Mouse (Mus musculus) thymus, postnatal 10 days (tissue): Measurements from ENCODE around the gene Cd274.

Experiments used
- DNase-seq, 2 experiments: peaks; one replicate each; pipeline ENCODE4 v3.0.0; 2021; ENCODE audit warnings: low spot score in 2 of 2

The Cd274 gene

DNA sequence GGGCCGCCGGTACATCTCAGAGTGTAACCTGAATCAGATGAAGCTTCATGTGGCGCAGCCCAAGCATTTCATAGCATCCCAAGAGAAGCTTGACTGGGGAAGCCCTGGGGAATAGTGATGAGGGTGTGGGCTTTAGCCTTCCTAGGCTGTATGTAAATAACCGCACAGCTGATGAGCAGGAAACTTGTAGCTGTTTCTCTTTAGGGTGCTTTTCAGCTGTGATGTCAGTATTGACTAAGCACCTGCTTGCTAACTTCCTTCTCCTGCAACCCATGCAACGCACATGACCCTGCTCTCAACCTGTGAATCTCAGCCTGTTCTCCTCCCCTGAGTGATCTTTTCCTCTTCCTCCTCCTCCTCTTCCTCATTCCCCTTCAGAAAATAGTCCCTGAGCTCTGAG, 3.2 kb upstream of the Cd274 start:
- no peak for DNase-seq

DNA sequence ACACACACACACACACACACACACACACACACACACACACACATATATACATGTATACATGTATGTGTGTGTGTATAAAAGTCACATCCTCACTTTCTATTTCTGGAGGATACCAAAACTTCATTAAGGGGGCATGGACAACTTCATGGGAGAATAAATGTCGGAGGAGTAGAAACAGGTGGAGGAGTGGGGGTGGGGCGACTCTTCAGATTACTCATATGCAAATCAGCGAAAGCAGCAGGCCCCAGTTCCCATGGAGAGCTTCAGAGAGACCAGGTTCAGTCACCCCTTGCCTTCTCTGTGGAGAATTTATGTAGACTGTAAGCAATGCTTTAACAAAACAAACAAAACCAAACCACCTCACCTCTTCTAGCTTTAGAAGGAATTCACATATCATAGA, 2.1 kb upstream of the Cd274 start:
- no peak for DNase-seq

DNA sequence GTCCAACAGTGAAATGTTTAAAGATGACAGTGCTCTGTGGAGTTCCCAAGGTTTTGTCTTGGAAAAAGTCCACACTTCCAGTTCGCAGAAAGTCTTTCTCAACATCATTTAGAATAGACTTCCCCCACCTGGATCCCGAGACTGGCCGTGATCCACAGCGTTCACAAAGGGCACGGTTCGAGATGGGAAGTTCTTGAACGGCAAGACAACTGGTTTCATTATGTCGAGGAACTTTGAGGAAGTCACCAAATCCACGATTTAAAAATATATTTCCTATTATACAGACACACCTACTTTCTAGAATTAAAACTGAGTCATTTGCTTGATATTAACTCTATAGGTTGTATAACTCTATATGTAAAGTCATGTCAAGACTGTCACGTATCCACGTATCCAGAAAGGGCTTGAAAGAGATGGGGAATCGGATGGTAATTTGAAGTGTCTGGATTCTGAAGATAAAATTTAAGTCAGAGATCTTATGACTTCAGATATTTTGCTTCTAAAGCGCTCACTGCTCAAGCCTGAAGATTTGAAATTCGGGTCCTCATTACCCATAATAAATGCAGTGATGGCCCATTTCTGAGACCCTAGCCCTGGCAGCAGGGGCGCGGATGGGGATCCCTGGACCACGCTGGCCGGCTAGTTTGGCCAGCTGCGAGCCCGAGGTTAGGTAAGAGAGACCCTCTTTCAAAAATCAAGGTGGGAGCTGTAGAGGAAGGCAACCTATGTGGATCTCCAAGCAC, 858 bp upstream of the Cd274 start:
- DNase-seq = no peak

DNA sequence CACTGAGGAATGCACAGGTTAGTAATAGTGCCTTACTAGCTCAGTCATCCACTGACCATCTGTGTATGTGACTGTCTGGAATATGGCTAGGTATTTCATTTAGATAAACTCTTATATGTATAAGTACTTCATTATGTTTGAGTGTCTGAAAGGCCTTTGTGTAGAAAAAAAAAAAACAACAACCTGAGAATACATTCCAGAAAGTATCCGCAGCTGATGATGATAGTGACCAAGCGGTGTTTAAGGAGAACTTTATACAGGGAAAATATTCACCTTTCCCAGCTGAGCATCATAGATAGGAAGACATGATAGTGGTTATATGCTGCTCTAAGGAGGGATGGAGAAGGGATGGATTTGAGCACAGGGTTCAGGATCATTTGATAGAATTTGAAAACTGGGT, 786 bp downstream of the Cd274 start:
- DNase-seq = no peak

GRCm38 (mm10) chr19:29368671-29369309, 1.5 kb downstream of the Cd274 start:
- no peak for DNase-seq

GRCm38 (mm10) chr19:29370112-29370511, 2.9 kb downstream of the Cd274 start:
- DNase-seq = no peak

GRCm38 (mm10) chr19:29370545-29371283, 3.5 kb downstream of the Cd274 start:
- DNase-seq = no peak

DNA sequence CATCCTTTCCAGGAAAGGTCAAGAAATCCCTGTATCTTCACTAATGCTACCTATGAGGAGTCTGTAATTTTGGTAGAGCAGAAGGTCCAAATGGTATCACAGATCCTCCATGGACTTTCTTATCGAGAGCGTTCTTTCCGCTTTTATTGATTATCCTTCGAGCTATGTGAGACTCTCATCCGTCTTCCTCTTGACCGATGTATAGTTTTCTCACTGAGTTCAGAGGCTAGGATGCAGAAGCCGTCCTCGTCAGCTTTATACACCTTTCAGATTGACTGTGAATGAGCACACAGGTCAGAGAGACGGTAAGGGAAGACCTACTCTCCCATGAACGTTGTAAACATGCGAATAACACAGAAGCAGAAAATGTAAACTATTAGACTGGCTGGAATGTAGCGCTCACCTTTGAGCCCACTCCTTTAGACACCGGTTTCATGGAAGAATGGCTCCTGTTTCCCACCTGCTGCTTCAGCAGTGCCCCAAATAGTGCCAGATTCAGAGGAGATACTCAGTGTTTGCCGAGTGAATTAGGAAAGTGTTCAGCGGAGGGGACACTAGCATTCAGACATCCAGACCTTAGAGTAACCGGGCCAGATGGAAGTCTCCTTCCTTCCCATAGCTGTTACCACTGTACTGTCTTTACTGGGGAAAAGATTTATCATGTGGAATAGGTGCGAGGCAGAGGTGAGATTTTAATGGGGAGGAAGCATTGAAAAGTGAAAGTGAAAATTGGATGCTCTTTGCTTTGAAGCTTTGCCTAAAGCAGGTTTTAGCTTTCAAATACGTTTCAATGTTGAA, 4.2 kb downstream of the Cd274 start:
- no peak for DNase-seq

- no peak for DNase-seq
Measured at GRCm38 (mm10) chr19:29372138-29372537, 4.9 kb downstream of the Cd274 start.

DNA sequence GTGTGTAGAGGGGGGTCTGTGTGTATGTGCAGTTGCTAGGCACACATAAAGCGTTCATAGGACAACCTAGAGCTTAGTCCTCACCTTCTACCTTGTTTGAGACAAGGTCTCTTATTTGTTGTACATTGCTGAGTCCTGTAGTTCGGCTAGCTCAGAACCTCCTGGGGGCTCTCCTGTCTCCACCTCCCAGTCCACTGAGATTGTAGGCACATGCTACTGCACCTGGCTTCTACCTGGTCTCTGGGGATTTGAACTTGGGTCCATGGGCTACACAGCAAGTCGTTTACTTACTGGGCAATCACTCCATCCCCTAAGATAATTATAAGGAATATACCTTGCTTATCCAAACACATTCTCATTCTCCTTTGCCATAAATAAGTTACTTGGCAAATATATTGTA, 5.4 kb downstream of the Cd274 start:
- no peak for DNase-seq

DNA sequence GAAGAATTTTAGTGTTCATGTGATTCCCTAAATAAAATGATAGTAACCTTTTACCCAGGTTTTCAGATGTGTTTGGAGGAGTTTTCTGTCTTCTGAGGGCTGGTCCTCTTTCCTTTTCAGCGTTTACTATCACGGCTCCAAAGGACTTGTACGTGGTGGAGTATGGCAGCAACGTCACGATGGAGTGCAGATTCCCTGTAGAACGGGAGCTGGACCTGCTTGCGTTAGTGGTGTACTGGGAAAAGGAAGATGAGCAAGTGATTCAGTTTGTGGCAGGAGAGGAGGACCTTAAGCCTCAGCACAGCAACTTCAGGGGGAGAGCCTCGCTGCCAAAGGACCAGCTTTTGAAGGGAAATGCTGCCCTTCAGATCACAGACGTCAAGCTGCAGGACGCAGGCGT, 6.2 kb downstream of the Cd274 start:
- no peak for DNase-seq

GRCm38 (mm10) chr19:29374947-29375346, 7.7 kb downstream of the Cd274 start:
- no peak for DNase-seq

DNA sequence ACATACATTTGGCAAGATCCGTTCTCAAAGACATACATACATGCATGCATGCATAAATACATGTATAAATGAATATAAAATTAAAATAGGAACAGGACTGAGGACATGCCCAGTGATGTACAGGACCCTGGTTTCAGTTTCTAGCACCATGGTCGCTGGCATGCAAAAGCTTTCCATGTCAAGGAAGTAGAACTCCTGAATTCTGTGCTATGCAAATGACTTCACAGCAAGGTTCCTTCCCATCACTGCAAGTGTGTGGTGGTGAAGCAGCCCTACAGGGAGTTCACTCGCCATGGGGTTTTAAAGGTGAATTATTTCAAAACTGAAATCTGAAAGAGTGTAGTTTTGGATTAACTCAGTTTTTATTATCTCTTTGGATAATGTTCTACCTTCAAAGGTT, 9.1 kb downstream of the Cd274 start:
- DNase-seq = no peak

- no peak for DNase-seq
Measured at GRCm38 (mm10) chr19:29379839-29380603, 12.8 kb downstream of the Cd274 start.

- no peak for DNase-seq
Measured at GRCm38 (mm10) chr19:29383368-29383767, 16.1 kb downstream of the Cd274 start.

DNA sequence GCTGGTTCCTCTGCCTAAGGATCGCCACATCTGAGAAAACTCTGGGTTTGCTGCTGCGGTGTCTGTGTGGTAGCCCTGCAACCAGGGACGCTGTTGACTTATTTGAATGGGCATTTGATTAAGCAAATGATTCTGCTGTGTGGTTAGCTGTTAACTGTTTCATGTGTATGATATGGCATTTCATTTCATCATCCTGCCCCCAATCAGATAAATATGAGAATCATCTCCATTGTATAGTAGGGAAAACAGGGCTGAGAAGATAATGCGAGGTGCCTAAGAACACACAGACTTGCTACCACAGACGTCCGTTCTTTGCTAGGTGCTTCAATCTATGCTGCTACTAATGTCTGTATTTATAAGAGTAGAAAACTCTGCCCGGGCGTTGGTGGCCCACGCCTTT, 17.2 kb downstream of the Cd274 start:
- DNase-seq = no peak

GRCm38 (mm10) chr19:29384994-29385393, 17.7 kb downstream of the Cd274 start:
- no peak for DNase-seq

DNA sequence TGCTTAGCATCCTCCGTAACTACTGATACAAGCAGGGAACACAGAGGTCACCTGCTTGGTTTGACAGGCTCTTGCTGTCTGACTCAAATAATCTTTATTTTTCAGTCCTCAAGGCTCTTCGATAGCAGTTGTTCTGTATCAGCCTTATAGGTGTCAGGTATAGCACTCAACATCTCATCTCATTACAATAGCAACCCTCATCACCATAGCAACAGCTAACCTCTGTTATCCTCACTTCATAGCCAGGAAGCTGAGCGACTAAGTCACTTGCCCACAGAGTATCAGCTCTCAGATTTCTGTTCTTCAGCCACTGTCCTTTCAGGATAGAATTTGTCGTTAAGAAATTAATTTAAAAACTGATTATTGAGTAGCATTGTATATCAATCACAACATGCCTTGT, 18.6 kb downstream of the Cd274 start:
- DNase-seq = no peak

DNA sequence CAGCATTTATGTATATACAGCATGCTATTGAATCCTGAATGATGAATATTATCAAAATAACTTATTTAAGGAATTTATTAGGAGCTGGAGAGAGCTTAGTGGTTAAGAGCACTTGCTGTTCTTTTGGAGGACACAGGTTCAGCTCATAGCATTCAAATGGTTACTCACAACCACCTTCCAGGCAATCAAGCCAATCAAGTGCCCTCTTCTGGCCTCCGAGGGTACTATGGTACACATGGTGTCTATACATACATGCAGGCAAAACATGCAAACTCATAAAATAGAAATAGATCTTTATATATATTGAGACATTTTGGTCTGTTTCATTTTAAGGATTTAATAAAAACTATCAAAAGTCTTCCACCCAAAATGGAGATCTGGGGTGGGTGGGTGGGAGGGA, 21.6 kb downstream of the Cd274 start:
- DNase-seq = no peak

GRCm38 (mm10) chr19:29390483-29390882, 23.2 kb downstream of the Cd274 start:
- no peak for DNase-seq

DNA sequence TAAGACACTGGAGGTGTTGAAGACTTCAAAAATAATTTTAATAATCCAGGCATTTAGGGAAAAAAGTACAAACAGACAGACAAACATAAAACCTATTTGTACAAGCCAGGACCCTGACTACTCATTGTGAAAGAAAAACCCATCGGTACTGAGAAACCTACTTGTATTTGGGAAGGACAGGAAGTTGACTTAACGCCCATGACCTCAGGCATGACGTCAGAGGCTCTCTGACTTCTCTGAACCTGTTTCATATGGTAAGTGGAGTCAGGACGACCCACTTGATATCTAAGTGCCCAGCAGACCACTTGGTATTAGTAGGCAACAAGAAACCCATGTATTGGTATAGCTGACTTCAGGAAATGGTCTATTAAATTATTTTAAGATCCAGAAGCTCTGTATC, 24.0 kb downstream of the Cd274 start:
- DNase-seq = no peak
